Mouse (Mus musculus) right cerebral cortex, postnatal 36 days (tissue): ENCODE results near the gene Syna.
A peak's percentile ranks its signal among the peaks of the same experiment; 100 is the strongest.

Source experiments
- DNase-seq, 2 experiments: peaks; one replicate each; pipeline ENCODE4 v3.0.0; 2022; ENCODE audit warnings: low spot score in 2 of 2, mixed read lengths in 1 of 2

Gene Syna

DNA sequence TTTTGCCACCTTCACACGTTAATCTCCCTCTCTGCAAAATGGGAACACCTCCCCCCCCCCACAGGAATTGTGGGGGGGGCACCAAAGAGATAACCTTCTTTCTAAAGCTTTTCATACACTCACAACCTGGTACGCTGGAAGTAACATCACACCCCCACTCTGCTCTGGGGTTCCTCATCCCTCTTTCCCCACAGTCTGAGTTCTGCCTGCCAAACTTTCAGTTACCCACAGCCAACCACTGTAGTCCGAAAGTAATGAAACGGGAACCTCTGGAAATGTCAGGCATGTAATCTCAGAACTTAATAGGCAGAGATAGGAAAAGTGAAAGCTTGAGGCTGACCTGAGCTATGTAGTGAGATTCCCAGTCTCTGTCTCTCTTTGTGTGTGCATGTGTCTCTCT is 7.5 kb upstream of the Syna start:
- DNase-seq: no peak

GRCm38 (mm10) chr5:134565696-134566095 is 5.7 kb upstream of the Syna start:
- no peak for DNase-seq

GRCm38 (mm10) chr5:134564272-134564671 is 4.3 kb upstream of the Syna start:
- no peak for DNase-seq

DNA sequence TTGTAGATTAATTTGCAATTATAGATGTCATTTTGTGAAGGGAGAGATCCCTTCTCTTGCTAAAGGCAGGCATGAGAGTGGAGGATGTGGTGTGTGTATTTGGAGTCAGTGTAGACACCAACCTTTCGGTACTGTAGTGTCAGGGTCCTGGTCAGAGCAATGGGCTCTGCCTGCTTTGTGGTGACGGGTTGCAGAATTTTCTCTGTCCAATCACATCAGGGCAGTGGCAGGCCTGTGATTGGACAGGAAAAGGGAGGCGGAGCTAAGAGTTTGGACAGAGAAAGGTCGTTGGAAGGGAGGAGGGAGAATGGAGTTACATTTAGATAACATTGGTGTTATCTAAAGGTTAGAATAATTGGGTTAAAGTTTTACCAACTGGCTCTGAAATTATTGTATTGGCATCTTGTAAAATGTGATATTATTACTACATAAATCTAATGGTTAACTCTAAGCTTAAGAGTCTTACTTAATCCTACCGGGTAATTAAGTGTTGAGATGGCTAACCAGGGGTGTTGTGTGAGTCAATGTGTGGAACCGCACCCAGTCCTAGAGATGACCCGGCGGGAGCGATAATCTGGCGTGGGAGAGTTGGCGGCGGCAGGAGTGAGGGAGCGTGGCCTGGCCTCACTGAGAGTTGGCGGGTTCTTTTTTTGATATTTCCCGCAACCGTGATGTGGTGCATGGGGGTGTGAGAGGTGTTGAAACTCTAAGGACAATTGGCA is 640 bp upstream of the Syna start:
- no peak for DNase-seq

DNA sequence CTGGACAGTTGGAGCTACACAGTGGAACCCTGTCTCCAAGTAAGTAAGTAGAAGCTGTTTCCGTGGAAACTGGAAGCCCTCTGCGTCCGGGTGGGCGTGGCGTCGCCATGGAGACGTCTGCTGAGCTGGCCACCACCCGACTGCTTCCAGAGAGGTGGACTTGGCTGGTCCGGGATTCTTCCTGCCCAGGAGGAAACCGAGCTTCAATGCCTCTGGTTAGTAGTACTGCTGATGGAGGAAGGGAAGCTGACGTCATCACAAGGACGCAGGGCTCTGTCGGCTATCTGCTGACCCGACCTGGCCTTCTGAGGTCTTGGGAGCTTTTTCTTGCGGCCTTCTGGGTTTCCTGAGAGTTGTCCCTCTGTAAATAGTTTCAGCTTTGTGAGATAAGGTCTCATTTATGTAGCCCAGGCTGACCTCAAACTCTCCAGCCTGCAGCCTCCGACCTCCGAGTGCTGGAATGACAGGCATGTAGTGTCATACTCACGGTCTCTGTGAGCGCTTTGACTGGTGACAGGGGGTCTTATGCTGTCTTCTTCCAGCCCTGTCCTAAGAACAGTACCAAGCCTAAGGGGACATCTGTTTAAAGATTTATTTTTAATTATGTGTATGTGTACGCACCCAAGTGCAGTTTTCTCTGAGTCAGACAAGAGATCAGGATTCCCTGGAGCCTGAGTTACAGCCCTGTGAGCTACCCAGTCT is 4.4 kb downstream of the Syna start:
- DNase-seq: peak; percentile 83 to 84

DNA sequence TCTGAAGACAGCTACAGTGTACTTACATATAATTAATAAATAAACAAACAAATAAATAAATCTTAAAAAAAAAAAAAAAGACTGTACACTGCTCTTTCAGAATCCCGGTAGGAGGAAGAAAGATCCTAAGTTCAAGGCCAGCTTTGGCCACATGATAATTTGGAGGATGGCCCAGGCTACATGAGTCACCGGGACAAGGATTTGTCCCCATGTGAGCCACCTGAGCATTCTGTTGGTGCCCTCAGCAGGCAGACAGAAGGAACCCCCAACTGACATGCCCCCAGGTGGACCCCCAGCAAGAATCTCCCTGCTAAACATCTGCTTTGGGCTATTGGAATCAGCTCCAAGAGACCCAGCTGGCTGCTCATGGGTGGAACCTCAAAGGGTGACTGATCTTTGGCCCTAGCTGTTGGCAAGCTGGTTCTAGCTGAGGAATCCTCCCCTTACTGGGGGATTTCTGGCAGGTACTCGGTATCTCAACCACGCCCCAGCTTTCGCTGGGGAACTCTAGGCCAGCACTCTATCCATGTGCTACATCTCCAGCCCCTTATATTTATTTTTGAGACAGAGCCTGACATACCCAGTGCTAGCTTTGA is 5.9 kb downstream of the Syna start:
- no peak for DNase-seq

DNA sequence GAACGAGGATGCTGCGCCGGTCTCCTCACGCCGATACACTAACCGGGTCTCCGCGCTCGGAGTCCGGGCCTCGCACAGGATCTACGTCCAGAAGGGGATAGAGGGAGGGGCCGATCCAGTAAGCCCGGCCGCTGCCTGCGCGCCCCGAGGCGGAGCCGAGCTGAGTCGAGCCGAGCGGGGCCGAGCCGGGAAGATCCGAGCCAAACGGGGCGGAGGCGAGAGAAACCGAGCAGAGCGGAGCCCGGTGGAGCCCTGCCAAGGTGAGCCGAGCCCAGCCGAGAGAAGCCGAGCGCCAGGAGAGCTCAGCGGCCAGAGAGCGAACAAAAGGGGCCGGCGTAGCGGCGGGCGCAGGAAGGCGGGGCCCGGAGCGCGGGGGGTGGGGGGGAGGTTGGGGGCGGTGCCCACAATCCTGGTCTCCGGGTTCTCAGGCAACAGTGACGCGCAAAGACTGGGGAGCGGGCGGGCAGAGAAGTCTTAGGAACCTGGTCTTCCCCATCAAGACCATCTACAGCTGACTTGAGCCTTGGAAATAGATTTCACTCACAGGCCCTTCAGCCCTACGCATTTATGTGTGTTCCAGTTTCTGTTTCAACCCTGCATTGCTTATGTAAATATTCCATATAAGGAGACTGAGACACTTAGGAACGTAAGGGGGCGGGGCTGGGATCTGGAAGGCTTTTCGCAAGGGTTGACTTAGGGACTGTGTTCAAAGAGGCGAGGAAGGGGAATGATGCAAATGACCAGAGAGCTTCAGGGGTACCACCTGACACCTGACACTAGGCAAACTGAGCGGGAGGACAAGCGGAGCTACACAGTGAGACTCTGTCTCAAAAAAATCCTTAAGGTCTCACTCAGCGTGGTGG is 7.6 kb downstream of the Syna start, which contains the start of gene Clip2:
Gene Clip2 (minus strand): TSS at position 325 of the 863 bp plus-strand sequence.
- DNase-seq: peak; percentile 97

DNA sequence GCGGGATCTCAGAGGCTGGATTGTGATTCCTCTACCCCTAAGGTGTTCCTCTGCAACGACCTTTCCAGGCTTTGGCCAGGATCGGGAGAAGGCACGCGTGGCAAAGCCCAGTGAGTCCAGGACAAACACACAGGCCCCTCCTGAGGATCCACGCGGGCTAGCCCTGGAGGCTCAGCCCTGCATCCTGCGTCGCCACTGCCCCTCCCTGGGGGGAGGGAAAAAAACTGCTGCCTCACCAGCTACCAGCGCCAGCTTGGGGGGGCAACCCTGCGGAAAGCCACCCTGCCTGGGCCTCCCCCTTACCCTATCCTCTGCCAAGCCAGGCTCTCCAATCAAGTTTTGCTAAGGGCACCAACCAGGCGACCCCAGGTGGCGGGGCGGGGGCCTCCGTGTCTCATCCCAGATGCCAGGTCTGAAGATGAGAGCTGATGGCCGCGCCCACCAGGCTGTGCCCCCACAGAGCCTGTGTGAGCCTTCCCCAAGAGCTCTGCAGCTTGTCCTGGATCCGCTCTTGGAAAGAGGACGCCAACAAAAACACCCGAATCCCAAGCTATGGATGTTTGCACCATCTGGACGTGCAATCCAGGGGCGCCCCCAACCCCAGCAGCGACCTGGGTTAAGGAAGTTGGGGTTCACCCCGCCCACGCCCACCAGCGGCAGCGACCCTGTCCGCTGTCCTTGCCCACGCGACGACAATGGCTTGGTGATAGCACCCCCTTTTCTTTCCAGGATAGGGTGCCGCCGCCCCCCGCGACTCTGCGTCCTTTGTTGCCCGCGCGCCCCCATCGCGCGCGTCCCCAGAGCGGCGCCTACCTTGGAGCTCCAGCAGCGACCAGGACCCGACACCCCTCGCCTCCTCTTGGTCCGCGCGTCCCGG is 8.5 kb downstream of the Syna start:
- peak in 1 of 2 experiments; percentile 49 for DNase-seq

DNA sequence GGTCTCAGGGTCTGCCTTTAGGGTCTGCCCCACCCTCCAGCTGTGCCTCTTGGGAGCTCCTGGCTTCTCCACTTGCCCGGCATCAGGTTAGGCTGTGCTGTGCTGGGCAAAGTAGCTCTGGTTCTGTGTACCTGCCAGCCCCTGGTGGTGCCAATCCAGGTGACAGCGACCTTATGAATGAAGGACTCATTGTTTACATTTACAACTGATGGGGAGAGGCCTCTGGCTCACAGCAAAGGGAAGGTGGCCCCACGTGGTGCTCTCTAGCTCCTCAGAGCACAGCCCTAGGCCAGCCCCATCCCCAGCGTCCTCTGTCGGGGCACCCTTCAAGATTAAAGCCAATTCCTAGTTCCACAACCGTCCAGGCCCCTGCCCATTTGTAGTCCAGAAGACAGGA is 9.1 kb downstream of the Syna start:
- DNase-seq: no peak

GRCm38 (mm10) chr5:134549640-134550168 is 10.3 kb downstream of the Syna start:
- no peak for DNase-seq

DNA sequence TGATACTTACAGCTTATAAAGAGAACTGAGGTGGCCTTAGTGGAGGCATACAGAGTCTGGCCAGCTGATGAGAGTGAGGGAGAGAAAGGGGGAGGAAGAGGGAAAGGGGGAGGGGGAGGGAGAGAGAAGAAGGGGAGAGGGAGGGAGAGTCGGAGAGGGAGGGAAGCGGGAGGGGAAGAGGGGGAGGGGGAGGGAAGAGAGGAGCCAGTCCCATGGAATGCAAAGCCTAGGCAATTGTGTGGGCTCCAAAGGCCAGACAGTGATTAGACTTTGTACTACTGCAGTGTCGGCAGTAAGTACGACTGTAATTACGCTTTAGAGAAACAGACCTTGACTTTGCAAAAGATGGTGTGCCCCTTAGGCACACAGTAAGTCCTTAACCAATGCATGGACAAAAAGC is 11.7 kb downstream of the Syna start:
- no peak for DNase-seq

DNA sequence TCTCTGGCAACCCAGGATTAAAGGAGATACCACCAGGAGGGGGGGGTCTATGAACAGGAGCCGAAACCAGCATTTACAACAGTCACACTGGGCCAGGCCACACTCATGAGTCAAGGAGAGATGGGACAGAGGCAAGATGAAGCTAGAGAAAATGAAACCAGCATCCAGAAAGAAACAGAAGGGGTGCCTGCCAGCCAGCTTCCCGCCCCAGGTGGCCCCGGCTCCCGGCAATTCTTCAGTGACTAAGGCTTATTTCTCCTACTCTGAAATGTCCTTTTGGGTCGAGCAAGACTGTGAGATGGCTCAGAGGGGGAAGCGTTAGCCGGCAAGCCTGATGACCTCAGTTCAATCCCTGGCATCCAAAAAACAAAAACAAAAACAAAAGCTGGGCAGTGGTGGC is 13.2 kb downstream of the Syna start:
- DNase-seq: no peak

- DNase-seq: no peak
Measured at GRCm38 (mm10) chr5:134545242-134545629, 14.7 kb downstream of the Syna start.

DNA sequence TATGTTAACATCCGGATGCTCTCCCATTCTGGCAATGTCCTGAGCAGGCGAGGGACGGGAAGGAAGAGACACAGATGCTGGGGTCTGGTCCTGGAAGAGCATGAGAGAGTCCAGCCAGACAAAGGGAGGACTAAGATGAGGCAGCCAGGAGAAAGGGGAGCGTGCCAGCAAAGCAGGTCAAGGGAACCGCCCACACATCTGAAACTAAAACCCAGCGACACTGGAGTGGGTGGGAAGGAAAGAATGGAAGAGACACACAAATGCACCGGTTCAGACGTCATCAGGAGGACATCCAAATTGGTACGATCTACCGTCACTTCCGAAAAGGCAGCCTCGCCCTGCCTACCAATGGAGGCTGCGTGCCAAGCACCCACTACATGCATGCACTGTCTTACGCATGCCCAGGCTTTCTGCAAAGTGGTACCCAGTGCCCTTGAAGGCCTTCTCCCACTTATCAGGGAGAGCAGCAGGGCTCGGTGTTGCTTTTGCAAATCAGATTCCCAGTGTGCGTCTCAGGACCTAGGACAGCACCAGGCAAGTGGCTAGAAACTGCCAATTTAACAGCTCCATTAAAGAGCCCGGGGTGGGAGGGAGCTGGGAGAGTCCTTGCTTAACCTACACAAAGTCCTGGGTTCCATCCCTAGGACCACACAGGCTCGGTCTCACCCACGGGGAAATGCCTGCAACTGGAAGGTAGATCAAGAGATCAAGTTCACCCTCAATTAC is 15.3 kb downstream of the Syna start:
- peak; percentile 53 to 80 for DNase-seq

DNA sequence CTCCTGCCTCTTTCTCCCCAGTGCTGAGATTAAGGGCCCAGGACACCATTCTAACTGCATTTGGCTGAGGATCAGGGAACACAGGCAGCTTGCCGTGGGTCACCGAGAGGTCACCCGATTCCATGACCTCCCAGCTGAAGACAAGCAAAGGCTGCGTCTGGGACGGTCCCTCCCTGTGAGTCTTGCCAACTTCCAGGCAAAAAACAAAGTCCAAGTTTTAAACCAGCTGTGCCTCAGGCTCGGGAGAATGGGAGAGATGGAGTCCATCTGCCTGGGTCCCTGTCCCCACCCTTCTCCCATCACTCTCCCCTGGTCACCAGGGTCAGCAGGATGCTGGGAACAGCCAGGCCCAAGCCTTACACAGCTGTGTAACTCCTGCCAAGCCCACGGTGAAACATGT is 18.3 kb downstream of the Syna start:
- DNase-seq: no peak

GRCm38 (mm10) chr5:134540881-134541280 is 19.1 kb downstream of the Syna start:
- DNase-seq: no peak

GRCm38 (mm10) chr5:134539891-134540290 is 20.1 kb downstream of the Syna start:
- DNase-seq: no peak

DNA sequence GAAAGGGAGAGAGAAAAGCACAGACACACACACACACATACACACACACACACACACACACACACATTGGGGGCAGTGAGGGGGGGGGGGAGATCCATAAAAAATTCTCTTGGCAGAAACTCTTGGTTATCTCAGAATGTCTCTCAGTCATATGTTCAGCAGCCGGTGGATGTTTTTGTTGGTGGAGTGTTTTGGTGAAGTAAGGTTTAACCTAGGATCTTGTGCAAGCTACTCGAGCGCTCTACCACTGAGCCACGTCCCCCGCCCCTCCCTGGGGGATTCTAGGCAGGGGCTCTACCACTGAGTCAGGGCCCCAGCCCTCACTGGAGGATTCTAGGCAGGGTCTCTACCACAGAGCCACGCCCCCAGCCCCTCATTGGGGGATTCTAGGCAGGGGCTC is 23.9 kb downstream of the Syna start:
- DNase-seq: no peak

DNA sequence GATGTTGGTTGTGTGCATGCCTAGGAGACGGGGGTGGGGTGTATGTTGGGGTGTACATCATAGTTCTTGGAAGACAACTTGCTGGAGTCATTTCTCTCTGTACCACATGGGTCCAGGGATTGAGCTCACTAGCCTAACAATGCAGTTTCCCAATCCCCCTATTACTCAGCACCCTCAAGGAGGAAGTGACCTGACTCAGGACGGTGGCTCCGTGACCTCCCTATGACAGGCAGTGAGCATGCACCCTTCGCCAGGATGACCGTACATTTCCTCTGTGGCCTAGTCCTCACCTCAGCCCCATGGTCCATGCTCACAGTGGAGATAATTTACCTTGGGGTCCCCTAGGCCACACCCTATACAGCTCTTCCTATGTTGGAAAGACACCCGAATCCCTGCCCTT is 27.6 kb downstream of the Syna start:
- no peak for DNase-seq

DNA sequence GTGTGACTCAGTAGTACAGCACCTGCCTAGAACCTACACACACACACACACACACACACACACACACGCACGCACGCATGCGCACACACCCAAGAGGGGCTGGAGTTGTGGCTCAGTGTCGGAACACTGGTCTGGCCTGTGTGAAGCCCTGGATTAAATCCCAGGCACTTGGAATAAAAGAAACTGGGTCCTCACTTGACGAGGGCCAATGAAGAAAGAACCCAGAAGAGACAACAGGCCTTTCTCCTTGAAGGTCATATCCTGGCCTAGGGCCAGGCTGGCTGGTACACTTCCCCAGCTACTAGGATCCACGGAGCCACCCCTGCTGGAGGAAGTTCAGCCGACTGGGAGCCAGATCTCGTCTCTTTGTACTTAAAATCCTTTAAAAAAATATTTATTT is 28.4 kb downstream of the Syna start:
- DNase-seq: no peak
